Mouse (Mus musculus): ENCODE results near the gene Csk. TPM values are rescaled to one million over a fixed set of nuclear protein-coding genes. Genes with fewer than 3 reads are reported as not detected.

Gene Csk
- 213 and 215 TPM in 2 replicates for total RNA-seq (2012; rRNA removed)
- polyA plus RNA-seq (2012; ENCODE audit: insufficient read depth in 1 of 2, insufficient read length in 2 of 2, low read depth in 1 of 2, low replicate concordance in 2 of 2, missing spikeins in 1 of 2) = 100 to 1,000 TPM in 1 of 2 experiments, not detected in 1; 338 TPM

DNA sequence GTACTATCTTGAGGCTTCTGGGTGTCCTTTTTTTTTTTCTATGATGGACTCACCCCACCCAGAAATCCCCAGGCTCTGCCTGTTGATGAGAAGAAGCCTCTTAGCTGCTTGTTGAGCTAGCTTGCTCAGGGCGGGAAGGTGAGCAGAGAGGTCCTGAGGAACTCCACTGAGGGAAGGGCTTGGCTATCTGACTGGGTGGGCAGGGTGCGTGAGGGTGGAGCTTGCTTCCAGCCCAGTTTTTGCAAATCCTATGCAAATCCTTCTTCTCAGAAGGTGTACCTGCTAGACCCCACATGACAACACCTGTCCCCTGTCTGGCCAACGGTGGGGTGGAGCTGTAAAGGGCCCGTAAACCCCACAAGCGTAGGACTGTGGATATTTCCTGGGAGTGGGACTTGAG, at the start of gene Csk:
Gene Csk, minus strand, starts transcription at position 349 of the 400 bp plus-strand sequence.
- Histone ChIP-seq H3K4me3 (ENCODE audit: control insufficient read depth in 1 of 2, insufficient read depth in 1 of 2, low read depth in 2 of 2, low read length in 2 of 2) (no peak within 1 kb of the TSS), H3K36me3 (ENCODE audit: control insufficient read depth in 1 of 2, insufficient read depth in 2 of 2, low read length in 2 of 2) (peaks cover 0 to 14% of the 10 kb centered on the region in 2 experiments; a peak in 2 of 4 replicates), H3K27ac (ENCODE audit: control insufficient read depth, low read depth, low read length) (no peak within 1 kb of the TSS), H3K27me3 (ENCODE audit: control insufficient read depth in 1 of 2, insufficient read depth in 2 of 2, low read length in 2 of 2) (no peaks in the 10 kb centered on the region), H3K9me3 (replicated peaks; ENCODE audit: insufficient read depth, low read length) (no peaks in the 10 kb centered on the region), H3K79me2 (ENCODE audit: control insufficient read depth, insufficient read depth, low read length, poor library complexity) (no peaks in the 10 kb centered on the region), H3K4me1 (ENCODE audit: control insufficient read depth in 1 of 2, insufficient read depth in 2 of 2, low read length in 2 of 2) (peaks cover 2 to 19% of the 10 kb centered on the region in 2 experiments; a peak in 3 of 4 replicates), H3K9ac (ENCODE audit: control insufficient read depth, low read depth, low read length, poor library complexity, severe bottlenecking) (no peak within 1 kb of the TSS)
- no peak for DNase-seq (ENCODE audit: low read depth, low spot score)
- TF ChIP-seq CTCF (IDR thresholded peaks at IDR 0.05 in 2 of 3, conservative IDR thresholded peaks at IDR 0.05 in 1 of 3; ENCODE audit: control insufficient read depth in 1 of 3, insufficient read depth in 1 of 3, low read depth in 2 of 3, low read length in 3 of 3, poor library complexity in 1 of 3, severe bottlenecking in 1 of 3) (no peak), POLR2A (IDR thresholded peaks at IDR 0.05; ENCODE audit: control insufficient read depth in 1 of 2, insufficient read depth in 1 of 2, low read depth in 1 of 2, low read length in 2 of 2, poor library complexity in 1 of 2) (no peak), ZMIZ1 (IDR thresholded peaks at IDR 0.05; ENCODE audit: low read depth, low read length) (no peak), ELF1 (IDR thresholded peaks at IDR 0.05; ENCODE audit: low read depth, low read length) (no peak), E2F4 (IDR thresholded peaks at IDR 0.05; ENCODE audit: borderline replicate concordance, low read depth, low read length) (no peak), MXI1 (IDR thresholded peaks at IDR 0.05; ENCODE audit: low read depth, low read length) (no peak), USF1 (IDR thresholded peaks at IDR 0.05; ENCODE audit: low read depth, low read length) (no peak), NELFE (IDR thresholded peaks at IDR 0.05; ENCODE audit: low read depth, low read length) (no peak)

GRCm38 (mm10) chr9:57698466-57699150, 45.2 kb upstream of the Csk start:
- H3K4me3 ChIP-seq (ENCODE audit: control insufficient read depth in 1 of 2, insufficient read depth in 1 of 2, low read depth in 2 of 2, low read length in 2 of 2) = no peak overlapping the region
- TF ChIP-seq ZC3H11A (IDR thresholded peaks at IDR 0.05; ENCODE audit: low read depth, low read length) (no peak), SIN3A (IDR thresholded peaks at IDR 0.05; ENCODE audit: low read length) (no peak), CHD2 (IDR thresholded peaks at IDR 0.05; ENCODE audit: low read length) (no peak), UBTF (IDR thresholded peaks at IDR 0.05; ENCODE audit: borderline replicate concordance, insufficient read depth, low read depth, low read length) (no peak), TCF12 (IDR thresholded peaks at IDR 0.05; ENCODE audit: low read depth, low read length) (no peak), POLR2AphosphoS2 (IDR thresholded peaks at IDR 0.05; ENCODE audit: low read length) (no peak), ZKSCAN1 (IDR thresholded peaks at IDR 0.05; ENCODE audit: low read depth, low read length) (no peak), GABPA (IDR thresholded peaks at IDR 0.05; ENCODE audit: low read depth, low read length) (no peak), MYC (IDR thresholded peaks at IDR 0.05; ENCODE audit: low read depth, low read length) (no peak), SMC3 (IDR thresholded peaks at IDR 0.05; ENCODE audit: low read depth, low read length) (no peak), EP300 (IDR thresholded peaks at IDR 0.05; ENCODE audit: low read depth in 1 of 2, low read length in 2 of 2) (no peak), CTCF (IDR thresholded peaks at IDR 0.05 in 2 of 3, conservative IDR thresholded peaks at IDR 0.05 in 1 of 3; ENCODE audit: control insufficient read depth in 1 of 3, insufficient read depth in 1 of 3, low read depth in 2 of 3, low read length in 3 of 3, poor library complexity in 1 of 3, severe bottlenecking in 1 of 3) (no peak)
- no peaks in the 10 kb centered on the region for H3K36me3 ChIP-seq (ENCODE audit: control insufficient read depth in 1 of 2, insufficient read depth in 2 of 2, low read length in 2 of 2)
- H3K79me2 ChIP-seq (ENCODE audit: control insufficient read depth, insufficient read depth, low read length, poor library complexity) = no peaks in the 10 kb centered on the region
- H3K27ac ChIP-seq (ENCODE audit: control insufficient read depth, low read depth, low read length) = no peak overlapping the region
- peaks cover 0 to 7% of the 10 kb centered on the region in 2 experiments; a peak in 2 of 4 replicates for H3K4me1 ChIP-seq (ENCODE audit: control insufficient read depth in 1 of 2, insufficient read depth in 2 of 2, low read length in 2 of 2)
- H3K27me3 ChIP-seq (ENCODE audit: control insufficient read depth in 1 of 2, insufficient read depth in 2 of 2, low read length in 2 of 2) = peaks cover 28 to 32% of the 10 kb centered on the region in 2 experiments
- no peaks in the 10 kb centered on the region for H3K9me3 ChIP-seq (replicated peaks; ENCODE audit: insufficient read depth, low read length)
- no peak overlapping the region for H3K9ac ChIP-seq (ENCODE audit: control insufficient read depth, low read depth, low read length, poor library complexity, severe bottlenecking)
- DNase-seq (ENCODE audit: low read depth, low spot score) = peak; percentile 50

All from MEL (cell line).